Mouse (Mus musculus) gastrocnemius, postnatal 25 days (tissue): ENCODE measurements around the gene Lrrc30. TPM values are rescaled to one million over a fixed set of nuclear protein-coding genes. Genes with fewer than 3 reads are reported as not detected.

Experiments
- DNase-seq: peaks from one replicate; pipeline ENCODE4 v3.0.0; 2022
- total RNA-seq, 2 experiments: library from RNA; stranded (reverse); gene quantifications; 1 replicate in 1 of 2; 2 replicates in 1 of 2; pipeline ENCODE4 v1.2.3; 2021

Lrrc30 gene
- total RNA-seq, 2 experiments from 2014 or later: 51.1 to 92.0 TPM

GRCm38 (mm10) chr17:67583422-67583821 is 49.1 kb downstream of the Lrrc30 start:
- no peak for DNase-seq

GRCm38 (mm10) chr17:67582681-67583356 is 49.7 kb downstream of the Lrrc30 start:
- DNase-seq: no peak

GRCm38 (mm10) chr17:67581839-67582238 is 50.7 kb downstream of the Lrrc30 start:
- DNase-seq: no peak

Other genes starting within 250 kb of the Lrrc30 start
- under 1 TPM; 0.05 to 0.11 TPM for gene Lama1, start 64.5 kb upstream of the Lrrc30 start, total RNA-seq